Mouse (Mus musculus) cerebellum, postnatal 25 days (tissue): ENCODE results near the gene Noc4l.

Experiments used
- DNase-seq, 2 experiments: peaks; one replicate each; pipeline ENCODE4 v3.0.0; 2021; ENCODE audit warnings: mixed read lengths in 2 of 2

Noc4l gene

GRCm38 (mm10) chr5:110652719-110653648, at the start of gene Noc4l, which contains the start of gene Ddx51:
Noc4l (minus strand) TSS chr5:110653417.
Ddx51 (plus strand) TSS chr5:110653451.
- peak; percentile 97 to 99 for DNase-seq

- DNase-seq: no peak
These were observed 45.4 kb upstream of the Noc4l start for GRCm38 (mm10) chr5:110698617-110699016.

GRCm38 (mm10) chr5:110682041-110682440, 28.8 kb upstream of the Noc4l start:
- no peak for DNase-seq

- no peak for DNase-seq
These were observed 12.4 kb upstream of the Noc4l start for GRCm38 (mm10) chr5:110665486-110666121.

GRCm38 (mm10) chr5:110664750-110665269, 11.6 kb upstream of the Noc4l start:
- DNase-seq: no peak

DNA sequence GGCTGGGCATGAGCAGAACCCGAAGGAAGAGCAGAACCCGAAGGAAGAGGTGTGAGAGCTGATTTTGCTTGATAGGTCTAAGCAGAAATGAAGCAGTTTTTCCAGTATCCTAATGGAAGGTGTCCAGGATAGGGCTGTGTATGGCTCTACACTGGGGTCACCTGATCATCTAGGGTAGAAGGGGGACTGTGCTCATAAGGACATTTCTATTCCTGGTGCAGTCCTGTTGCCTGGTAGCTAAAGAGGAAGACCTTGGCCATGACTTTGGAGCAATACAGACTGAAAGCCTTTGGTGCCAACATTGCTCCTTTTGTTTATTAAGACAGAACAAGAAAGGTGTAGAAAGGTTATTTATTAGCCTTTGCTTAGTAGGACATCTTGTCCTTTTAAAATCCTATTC, 10.8 kb upstream of the Noc4l start:
- DNase-seq: no peak

GRCm38 (mm10) chr5:110659682-110660081, 6.5 kb upstream of the Noc4l start:
- DNase-seq: no peak

DNA sequence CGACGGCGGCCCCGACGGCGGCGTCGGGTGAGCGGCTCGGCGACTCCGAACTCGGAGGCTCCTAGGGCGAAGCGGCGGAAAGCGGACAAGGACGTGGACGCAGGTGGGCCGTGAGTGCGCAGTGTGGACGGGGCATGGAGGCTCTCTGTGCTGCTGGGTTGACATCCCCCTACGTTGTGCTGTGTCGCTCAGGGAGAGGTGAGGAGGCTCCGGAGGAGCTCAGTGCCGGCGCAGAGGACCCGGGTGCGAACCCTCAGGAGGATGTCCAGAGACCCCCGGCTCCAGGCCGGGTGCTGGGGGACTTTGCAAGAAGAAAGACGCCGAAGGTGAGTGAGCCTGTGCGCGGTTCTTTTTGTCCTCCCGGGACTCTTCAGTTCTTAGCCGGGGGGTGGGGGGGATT, 469 bp upstream of the Noc4l start:
- DNase-seq: no peak

GRCm38 (mm10) chr5:110646377-110646776, 6.8 kb downstream of the Noc4l start:
- DNase-seq: no peak

GRCm38 (mm10) chr5:110639459-110639858, 13.8 kb downstream of the Noc4l start:
- peak; percentile 73 to 80 for DNase-seq

DNA sequence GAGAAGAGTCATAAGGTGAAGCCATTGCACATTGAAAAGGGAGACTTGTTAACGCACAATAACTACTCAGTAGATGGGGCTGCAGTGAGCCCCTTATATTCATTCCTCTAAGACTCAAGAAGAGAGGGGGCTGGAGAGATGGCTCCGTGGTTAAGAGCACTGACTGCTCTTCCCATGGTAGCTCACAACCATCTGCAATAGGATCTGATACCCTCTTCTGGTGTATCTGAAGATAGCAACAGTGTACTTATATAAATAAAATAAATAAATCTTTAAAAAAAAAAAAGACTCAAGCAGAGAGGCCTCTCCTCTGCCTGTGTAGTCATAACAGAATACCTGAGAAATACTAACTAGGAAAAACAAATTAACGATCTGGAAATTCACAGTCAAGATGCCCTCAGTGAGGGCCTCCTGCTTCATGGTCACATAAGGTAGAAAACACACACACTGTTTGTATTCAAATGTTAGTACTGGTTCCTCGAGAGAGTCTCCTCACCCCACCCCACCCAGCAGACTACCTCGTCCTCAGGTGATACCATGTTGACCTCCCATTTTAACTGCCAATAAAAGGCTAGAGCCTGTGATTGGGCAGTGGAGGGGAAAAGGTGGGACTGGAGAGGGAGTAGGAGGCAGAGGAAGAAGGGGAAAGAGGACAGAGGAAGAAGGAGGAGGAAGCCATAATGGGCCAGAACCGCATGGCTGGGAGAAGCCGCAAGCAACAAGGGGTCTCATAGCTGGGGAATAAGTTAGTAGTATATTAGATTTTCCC, 14.7 kb downstream of the Noc4l start:
- DNase-seq: no peak

DNA sequence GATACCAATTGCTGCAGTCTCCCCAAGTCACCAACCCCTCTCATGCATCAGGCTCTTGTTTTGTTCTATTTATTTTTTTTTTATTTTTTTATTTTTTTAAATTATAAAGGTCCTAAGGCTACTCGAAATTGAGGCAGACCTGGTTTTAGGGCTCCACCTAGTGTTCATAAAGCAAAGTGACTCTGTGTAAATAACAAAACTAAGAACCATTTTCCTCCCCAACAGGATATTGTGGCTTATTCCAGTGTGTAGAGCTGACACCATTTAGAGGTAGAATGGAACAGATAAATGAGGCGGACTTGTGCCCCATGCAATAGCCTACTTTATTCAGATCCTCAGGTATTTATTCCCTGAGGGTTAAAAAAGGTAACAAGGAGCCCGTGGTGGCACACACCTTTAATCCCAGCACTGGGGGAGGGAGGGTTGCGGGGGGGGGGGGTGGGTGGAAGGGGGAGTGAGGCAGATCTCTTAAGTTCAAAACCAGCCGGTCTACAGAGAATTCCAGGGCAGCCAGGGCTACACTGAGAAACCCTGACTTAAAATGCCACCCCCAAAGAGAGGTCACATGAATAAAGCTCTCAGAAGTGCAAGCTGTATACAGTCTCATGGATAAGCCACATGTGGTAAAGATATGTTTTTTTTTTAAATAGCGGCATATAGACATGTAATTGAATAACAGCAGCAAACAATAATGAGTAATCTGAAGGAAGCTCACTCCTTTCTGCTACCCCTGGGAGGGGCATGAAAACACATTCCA, 17.1 kb downstream of the Noc4l start:
- DNase-seq: no peak

DNA sequence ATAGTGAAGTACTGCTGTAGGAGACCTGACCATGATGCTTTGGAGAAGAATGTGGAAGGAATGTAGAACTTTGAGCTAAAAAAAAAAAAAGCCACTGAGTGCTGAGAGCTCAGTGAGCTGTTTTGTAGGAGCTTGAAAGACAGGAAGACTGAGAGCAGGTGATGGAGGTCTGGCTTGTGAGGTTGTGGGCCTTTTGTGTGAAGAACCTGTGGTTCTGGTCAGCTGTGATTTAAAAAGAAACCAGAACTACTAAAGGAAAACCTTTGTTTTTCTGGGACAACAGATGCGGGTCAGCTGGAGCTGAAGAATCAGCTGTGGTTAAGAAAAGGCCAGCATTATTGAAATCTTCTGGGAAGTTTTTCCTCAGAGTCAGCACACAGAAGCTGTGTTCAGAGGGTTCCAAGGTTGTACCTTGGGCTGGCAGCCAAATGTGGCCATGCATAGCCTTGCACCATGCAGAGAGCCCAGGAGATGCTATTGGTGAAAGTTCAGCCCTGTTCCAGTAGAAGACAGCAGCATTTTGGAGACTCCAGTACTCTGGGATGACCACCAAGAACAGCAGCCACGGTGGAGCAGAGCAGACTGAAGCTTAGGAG, 23.6 kb downstream of the Noc4l start:
- DNase-seq: peak; percentile 61 to 72

DNA sequence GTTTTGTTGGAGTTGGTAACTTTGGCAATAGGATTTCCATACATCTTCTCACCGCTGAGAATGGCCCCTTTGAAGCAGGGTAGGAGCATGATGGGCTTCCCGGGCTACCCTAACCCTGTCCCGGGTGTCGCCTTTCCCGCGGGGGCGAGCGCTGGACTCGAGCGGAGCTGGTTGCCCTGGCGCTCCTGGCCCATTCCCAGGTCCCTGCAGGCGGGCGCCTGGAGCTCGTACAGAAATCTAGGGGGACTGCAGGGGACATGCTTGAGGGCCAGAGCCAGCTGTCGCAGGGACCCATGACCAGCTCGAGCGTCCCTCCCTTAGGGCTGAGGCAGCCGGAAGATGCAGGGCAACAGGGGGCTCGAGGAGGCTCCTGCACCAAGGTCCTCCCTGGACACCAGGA, 25.1 kb downstream of the Noc4l start:
- peak; percentile 54 to 69 for DNase-seq

DNA sequence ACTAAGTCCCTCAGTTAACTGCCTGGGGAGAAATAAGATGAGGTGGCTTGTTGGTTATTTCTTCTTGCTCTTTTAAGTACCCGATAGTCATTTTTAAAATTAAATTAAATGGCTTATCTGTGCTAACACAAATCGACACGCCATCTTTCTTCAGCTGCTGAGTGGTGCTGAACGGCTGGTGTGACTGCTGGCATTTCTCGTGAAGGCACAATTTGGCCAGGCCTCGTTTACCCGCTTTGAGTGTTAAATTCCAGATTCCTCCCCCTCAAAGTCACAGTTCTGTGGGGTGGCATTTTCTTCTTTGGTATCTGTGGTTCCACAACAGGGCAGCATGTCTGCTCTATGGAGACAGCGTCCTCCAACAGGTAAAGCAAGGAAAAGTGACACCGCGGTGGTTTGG, 25.9 kb downstream of the Noc4l start:
- no peak for DNase-seq

DNA sequence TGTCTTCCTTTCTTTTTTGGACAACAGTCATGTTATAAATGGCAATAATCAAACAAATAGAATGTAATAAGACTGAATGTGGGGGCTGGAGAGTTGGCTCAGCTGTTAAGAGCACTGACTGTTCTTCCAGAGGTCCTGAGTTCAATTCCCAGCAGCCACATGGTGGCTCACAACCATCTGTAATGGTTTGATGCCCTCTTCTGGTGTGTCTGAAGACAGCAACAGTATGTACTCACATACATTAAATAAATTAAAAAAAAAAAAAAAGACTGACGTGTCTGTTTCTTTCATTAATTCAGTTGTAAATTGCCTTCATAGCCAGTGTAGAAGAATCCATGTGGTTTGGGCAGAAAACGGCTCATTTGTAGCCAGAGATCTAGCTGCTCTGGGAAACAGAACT, 28.9 kb downstream of the Noc4l start:
- DNase-seq: no peak

GRCm38 (mm10) chr5:110619226-110619625, 34.0 kb downstream of the Noc4l start:
- DNase-seq: no peak

- DNase-seq: peak; percentile 45 to 55
These were observed 41.6 kb downstream of the Noc4l start for GRCm38 (mm10) chr5:110611435-110612158.

GRCm38 (mm10) chr5:110610484-110610883, 42.7 kb downstream of the Noc4l start:
- DNase-seq: no peak

GRCm38 (mm10) chr5:110609868-110610267, 43.3 kb downstream of the Noc4l start:
- DNase-seq: peak; percentile 48 to 61

DNA sequence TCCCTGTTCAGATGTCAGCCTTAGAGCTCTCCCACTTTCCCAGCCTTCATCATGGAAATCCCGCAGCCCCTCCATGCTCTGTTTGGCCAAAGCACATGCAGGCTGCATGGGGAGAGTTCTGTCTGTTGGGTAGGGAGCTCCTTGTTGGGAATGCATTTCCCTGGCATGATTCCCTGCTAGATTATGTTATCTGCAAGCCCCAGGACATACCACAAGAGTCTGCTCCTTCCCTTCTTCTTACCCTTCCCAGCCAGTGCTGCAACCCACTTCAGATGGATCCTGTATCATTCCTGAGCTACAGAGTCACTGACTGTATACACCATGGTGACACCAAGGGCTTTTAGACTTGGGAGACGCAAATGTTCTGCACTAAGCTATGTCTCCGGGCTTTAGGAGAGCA, 43.8 kb downstream of the Noc4l start:
- no peak for DNase-seq
